Mouse (Mus musculus) small intestine, adult 2 months (tissue): ENCODE results near the gene Ifi27l2b. TPM values are rescaled to one million over a fixed set of nuclear protein-coding genes. Genes with fewer than 3 reads are reported as not detected.
A peak's percentile ranks its signal among the peaks of the same experiment; 100 is the strongest.
"Not testable (repeated sequence)": the region's sequence is repeated elsewhere in the genome, so short reads cannot be mapped to it uniquely, and the experiment has no call there.

Experiments used
- H3K27ac ChIP-seq: fragments of 200-500 bp; 2 replicates; pipeline ENCODE4 v1.5.1; 2012; ENCODE audit warnings: low read depth, low read length, control low read depth, inconsistent platforms; ENCODE audit not compliant: insufficient read depth
- H3K27me3 ChIP-seq: fragments of 200-500 bp; 2 replicates; pipeline ENCODE4 v1.6.1; 2012; ENCODE audit warnings: mild to moderate bottlenecking, moderate library complexity, low read length, inconsistent platforms; ENCODE audit not compliant: control insufficient read depth, insufficient read depth
- H3K36me3 ChIP-seq: fragments of 200-500 bp; 2 replicates; pipeline ENCODE4 v1.6.1; 2012; ENCODE audit warnings: mild to moderate bottlenecking, low read length, control low read depth, inconsistent platforms; ENCODE audit not compliant: control insufficient read depth, insufficient read depth
- H3K4me1 ChIP-seq: fragments of 200-500 bp; 2 replicates; pipeline ENCODE4 v1.6.1; 2012; ENCODE audit warnings: low read length, inconsistent platforms, mixed read lengths; ENCODE audit not compliant: control insufficient read depth, insufficient read depth, insufficient read length
- H3K4me3 ChIP-seq: fragments of 200-500 bp; 2 replicates; pipeline ENCODE4 v1.5.1; 2012; ENCODE audit warnings: low read depth, mild to moderate bottlenecking, control low read depth, inconsistent platforms, low read length, moderate library complexity
- CTCF ChIP-seq: fragments of 200-500 bp; IDR thresholded peaks from 2 replicates; pipeline ENCODE4 v1.5.1; 2012; ENCODE audit warnings: low read depth, mild to moderate bottlenecking, control low read depth, inconsistent platforms, low read length, moderate library complexity, mixed read lengths; ENCODE audit not compliant: insufficient replicate concordance, insufficient read length; ENCODE audit errors: extremely low read depth
- POLR2A ChIP-seq: fragments of 200-500 bp; IDR thresholded peaks from 2 replicates; pipeline ENCODE4 v1.6.1; 2012; ENCODE audit warnings: low read depth, mild to moderate bottlenecking, control low read depth, inconsistent platforms, low read length, moderate library complexity
- WGBS: fragments of 180-500 bp; shearing (Covaris S2); methylation state at CpG from one replicate; pipeline ENCODE4 v1.1.7; 2018; 5-methylcytosine and 5-hydroxymethylcytosine counted together
- polyA plus RNA-seq: library from polyadenylated mRNA; depleted of rRNA; stranded (reverse); fragments of >200 nt; gene quantifications from 2 replicates; pipeline ENCODE4 v1.2.3, GENCODE M21; 2012

The Ifi27l2b gene
- polyA plus RNA-seq, 1 experiment: 1,447 TPM

GRCm38 (mm10) chr12:103487750-103488149 lies 30.7 kb upstream of the Ifi27l2b start:
- Histone ChIP-seq H3K36me3 (no peaks in the 10 kb centered on the region), H3K27ac (peak overlapping the region; percentile 95), H3K4me3 (no peak overlapping the region), H3K4me1 (peaks cover 27% of the 10 kb centered on the region; the same call in 1 of the 2 replicates), H3K27me3 (no peaks in the 10 kb centered on the region)
- WGBS: 52% methylated on average over 2 of the region's 2 CpGs
- TF ChIP-seq POLR2A (no peak), CTCF (no peak)

- H3K36me3 ChIP-seq: no peaks in the 10 kb centered on the region
- no peak for TF ChIP-seq CTCF
- TF ChIP-seq POLR2A: no peak
- WGBS: 3% methylated on average over 4 of the region's 4 CpGs
- H3K4me1 ChIP-seq: peaks cover 27% of the 10 kb centered on the region; the same call in 1 of the 2 replicates
- no peaks in the 10 kb centered on the region for H3K27me3 ChIP-seq
- H3K27ac ChIP-seq: peak overlapping the region; percentile 95
- H3K4me3 ChIP-seq: no peak overlapping the region
Measured at GRCm38 (mm10) chr12:103487276-103487675, 30.3 kb upstream of the Ifi27l2b start.

GRCm38 (mm10) chr12:103486726-103487125 lies 29.7 kb upstream of the Ifi27l2b start:
- 83% methylated on average over 1 of the region's 1 CpGs for WGBS
- peak overlapping the region; percentile 95 for H3K27ac ChIP-seq
- peaks cover 27% of the 10 kb centered on the region; the same call in 1 of the 2 replicates for H3K4me1 ChIP-seq
- H3K27me3 ChIP-seq: no peaks in the 10 kb centered on the region
- H3K36me3 ChIP-seq: no peaks in the 10 kb centered on the region
- no peak overlapping the region for H3K4me3 ChIP-seq
- TF ChIP-seq POLR2A (no peak), CTCF (no peak)

GRCm38 (mm10) chr12:103484200-103484972 lies 27.4 kb upstream of the Ifi27l2b start:
- Histone ChIP-seq H3K27ac (peak overlapping the region; percentile 70), H3K4me1 (peaks cover 27% of the 10 kb centered on the region; the same call in 1 of the 2 replicates)
- not testable (repeated sequence) for H3K36me3 ChIP-seq, H3K27me3 ChIP-seq, H3K4me3 ChIP-seq
- 42% methylated on average over 9 of the region's 9 CpGs for WGBS

GRCm38 (mm10) chr12:103482781-103483180 lies 25.8 kb upstream of the Ifi27l2b start:
- no peaks in the 10 kb centered on the region for H3K27me3 ChIP-seq
- no peak overlapping the region for H3K27ac ChIP-seq
- no peaks in the 10 kb centered on the region for H3K36me3 ChIP-seq
- 85% methylated on average over 2 of the region's 2 CpGs for WGBS
- no peak overlapping the region for H3K4me3 ChIP-seq
- TF ChIP-seq CTCF (no peak), POLR2A (no peak)
- H3K4me1 ChIP-seq: peaks cover 24% of the 10 kb centered on the region; the same call in 1 of the 2 replicates

GRCm38 (mm10) chr12:103481671-103482070 lies 24.6 kb upstream of the Ifi27l2b start:
- H3K27me3 ChIP-seq: no peaks in the 10 kb centered on the region
- 90% methylated on average over 5 of the region's 5 CpGs for WGBS
- H3K4me3 ChIP-seq: no peak overlapping the region
- no peaks in the 10 kb centered on the region for H3K36me3 ChIP-seq
- TF ChIP-seq POLR2A (no peak), CTCF (no peak)
- peaks cover 16% of the 10 kb centered on the region; the same call in 1 of the 2 replicates for H3K4me1 ChIP-seq
- no peak overlapping the region for H3K27ac ChIP-seq

GRCm38 (mm10) chr12:103477461-103478015 lies 20.5 kb upstream of the Ifi27l2b start:
- Histone ChIP-seq H3K4me1 (no peaks in the 10 kb centered on the region; the same call in 1 of the 2 replicates), H3K4me3 (no peak overlapping the region), H3K36me3 (no peaks in the 10 kb centered on the region), H3K27ac (no peak overlapping the region), H3K27me3 (no peaks in the 10 kb centered on the region)
- 59% methylated on average over 7 of the region's 7 CpGs for WGBS
- TF ChIP-seq CTCF (no peak), POLR2A (no peak)
